Mouse (Mus musculus) gastrocnemius, postnatal 36 days (tissue): ENCODE data around the gene Cox5a. TPM values are rescaled to one million over a fixed set of nuclear protein-coding genes. Genes with fewer than 3 reads are reported as not detected.

ENCODE experiments used
- DNase-seq, 2 experiments: peaks; one replicate each; pipeline ENCODE4 v3.0.0; 2022
- intact Hi-C: fragments of 180-260 bp; cut with DNase I; formaldehyde crosslinking; loops from one replicate; pipeline ENCODE4 v1.15.1; 2025
- total RNA-seq, 2 experiments: library from RNA; stranded (reverse); gene quantifications; 2 replicates each; pipeline ENCODE4 v1.2.3; 2021

The Cox5a gene
- total RNA-seq, 2 experiments from 2014 or later, result 1,357 to 1,404 TPM

DNA sequence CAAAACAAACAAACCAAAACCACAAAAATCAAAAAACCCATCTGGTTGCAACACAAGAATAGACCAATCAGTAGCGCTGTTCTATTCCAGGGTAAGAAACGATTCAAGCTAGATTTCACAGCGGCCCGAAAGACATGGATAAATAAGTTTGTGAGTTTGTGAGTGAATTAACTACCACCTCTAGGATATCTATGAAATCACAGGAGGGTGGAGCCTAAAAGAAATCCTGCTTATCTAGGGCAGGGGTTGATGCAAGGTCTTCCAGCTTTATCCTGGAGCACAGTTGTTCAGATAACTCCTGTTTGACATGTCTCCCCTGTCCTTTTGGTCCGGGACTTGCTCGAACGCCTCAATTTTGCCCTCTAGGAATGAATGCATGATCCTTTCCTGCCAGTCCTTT lies 39.2 kb downstream of the Cox5a start:
- intact Hi-C loops, result no loop called here
- no peak for DNase-seq

DNA sequence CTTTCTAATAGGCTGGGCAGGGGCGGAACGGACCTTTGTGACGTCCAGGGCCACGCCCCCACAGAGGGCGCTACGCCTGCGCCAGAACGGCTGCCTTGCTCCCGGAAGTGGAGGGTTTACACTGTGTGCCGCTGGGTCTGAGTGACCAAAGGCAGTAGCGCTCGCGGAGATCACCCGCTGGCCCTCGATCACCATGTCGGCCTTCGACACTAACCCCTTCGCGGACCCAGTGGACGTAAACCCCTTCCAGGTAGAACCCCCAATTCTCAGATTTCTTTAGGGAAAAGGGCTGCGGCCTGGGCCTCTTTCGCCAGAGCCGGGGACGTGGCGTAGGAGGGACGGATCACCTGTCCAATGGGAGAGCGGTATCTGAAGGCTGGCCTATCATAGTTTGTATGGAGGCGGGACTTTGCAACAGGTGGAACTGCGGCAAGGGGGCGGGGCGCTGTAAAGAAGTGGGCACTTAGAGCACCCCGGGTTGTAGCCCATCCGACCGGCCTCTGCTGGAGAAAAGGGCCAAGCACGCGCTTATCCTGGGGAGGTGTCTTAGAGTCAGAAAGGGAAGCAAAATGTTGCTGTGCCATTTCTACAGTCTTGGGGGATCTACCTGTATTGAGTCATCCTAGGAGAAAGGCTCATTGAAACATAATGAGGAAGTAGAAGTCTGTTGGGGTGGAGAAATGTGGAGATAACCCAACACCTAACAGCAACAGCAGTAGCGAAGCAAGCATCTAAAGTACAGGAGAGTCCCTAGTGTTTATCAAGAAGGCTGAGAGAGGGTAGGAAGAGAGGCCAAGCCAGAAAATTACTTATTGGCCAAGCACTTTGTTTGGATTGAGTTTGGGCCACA lies 40.0 kb downstream of the Cox5a start, which contains the start of gene Scamp2:
Gene Scamp2, plus strand, starts transcription at position 83 of the 850 bp plus-strand sequence.
- intact Hi-C loops, result no loop called here
- DNase-seq, result peak; percentile 88 to 95

GRCm38 (mm10) chr9:57561711-57562099 lies 40.6 kb downstream of the Cox5a start:
- intact Hi-C loops, result no loop called here
- DNase-seq, result no peak

- intact Hi-C loops, result no loop called here
- peak in 1 of 2 experiments; percentile 51 for DNase-seq
Measured at GRCm38 (mm10) chr9:57562896-57563372, 41.9 kb downstream of the Cox5a start.

GRCm38 (mm10) chr9:57564609-57565008 lies 43.5 kb downstream of the Cox5a start:
- no peak for DNase-seq
- intact Hi-C loops, result no loop called here

DNA sequence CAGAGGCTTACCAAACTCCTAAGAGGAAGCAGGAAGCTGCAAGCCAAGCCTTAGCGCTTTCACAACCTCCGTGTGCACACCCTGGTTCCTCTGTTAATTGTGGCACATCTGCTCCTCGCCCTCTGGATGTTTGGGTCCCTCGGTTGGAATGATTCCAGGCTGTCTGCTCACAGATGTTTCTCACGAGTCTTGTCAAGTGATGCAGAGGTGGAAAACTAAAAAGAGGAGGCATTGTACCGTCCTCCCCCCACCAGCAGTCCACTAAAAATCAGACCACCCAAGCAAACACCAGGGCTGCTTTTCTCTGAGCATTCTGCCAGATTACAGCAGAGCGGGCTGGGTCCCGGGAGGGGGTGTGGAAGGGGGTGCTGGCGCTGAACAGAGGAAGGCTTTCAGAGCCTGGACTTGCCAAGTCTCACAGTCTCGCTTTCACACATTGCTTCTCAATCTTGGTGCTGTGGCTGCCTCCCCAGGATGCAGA lies 44.7 kb downstream of the Cox5a start:
- DNase-seq, result no peak
- intact Hi-C loops, result no loop called here

- intact Hi-C loops, result no loop called here
Measured at GRCm38 (mm10) chr9:57566846-57567245, 45.8 kb downstream of the Cox5a start.

GRCm38 (mm10) chr9:57568500-57568899 lies 47.4 kb downstream of the Cox5a start:
- DNase-seq, result peak in 1 of 2 experiments; percentile 50
- intact Hi-C loops, result no loop called here

More at GRCm38 (mm10) chr9:57566846-57567245, 45.8 kb downstream of the Cox5a start:
- DNase-seq, result no peak

GRCm38 (mm10) chr9:57574397-57574796 lies 53.3 kb downstream of the Cox5a start:
- intact Hi-C loops, result no loop called here
- DNase-seq, result no peak

GRCm38 (mm10) chr9:57575577-57575976 lies 54.5 kb downstream of the Cox5a start:
- no peak for DNase-seq
- intact Hi-C loops, result no loop called here

DNA sequence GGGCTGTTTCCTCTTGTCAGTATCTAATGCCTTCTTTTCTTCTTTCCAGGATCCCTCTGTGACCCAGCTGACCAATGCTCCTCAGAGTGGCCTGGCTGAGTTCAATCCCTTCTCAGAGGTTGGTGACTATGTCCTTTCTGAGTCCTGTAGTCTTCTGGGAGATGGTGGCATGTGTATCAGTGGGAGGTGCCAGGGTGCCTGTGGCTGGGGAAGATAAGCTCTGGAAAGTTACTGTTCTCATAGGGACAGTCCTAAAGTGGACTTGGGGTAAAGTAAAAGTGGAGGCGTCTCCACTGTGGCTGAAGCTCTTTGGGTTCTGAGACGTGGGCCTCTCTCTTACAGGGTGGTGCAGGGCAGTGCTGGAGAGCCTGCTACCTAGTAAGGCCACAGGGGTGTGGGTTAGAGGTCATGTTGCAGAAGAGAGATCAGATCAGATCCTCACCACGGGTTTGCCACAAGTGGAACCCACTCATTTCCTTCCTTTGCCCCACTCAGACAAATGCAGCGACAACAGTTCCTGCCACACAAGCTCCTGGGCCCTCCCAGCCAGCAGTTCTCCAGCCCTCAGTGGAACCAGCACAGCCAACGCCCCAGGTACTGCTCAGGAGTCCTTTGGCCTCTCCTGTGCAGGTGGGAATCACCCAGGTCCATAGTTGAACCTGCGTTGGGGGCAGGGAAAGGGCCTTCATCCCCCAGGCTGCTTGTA lies 56.2 kb downstream of the Cox5a start:
- intact Hi-C loops, result no loop called here
- DNase-seq, result no peak

Other genes starting within 250 kb of the Cox5a start
- 1 to 10 TPM; 7.1 to 7.7 TPM for gene Ppcdc, start 81.2 kb upstream of the Cox5a start, total RNA-seq
- gene Scamp5, start 53.2 kb upstream of the Cox5a start, total RNA-seq, result under 1 TPM; 0.66 to 0.74 TPM
- not detected for gene Rpp25, start 17.2 kb upstream of the Cox5a start, total RNA-seq
- gene Fam219b, start 16.3 kb downstream of the Cox5a start, total RNA-seq, result 1 to 10 TPM; 4.0 to 5.5 TPM
- 10 to 100 TPM; 80.9 to 83.7 TPM for gene Mpi, start 31.5 kb downstream of the Cox5a start, total RNA-seq
- gene Scamp2, start 39.7 kb downstream of the Cox5a start, total RNA-seq, result 10 to 100 TPM; 33.8 to 37.3 TPM
- 1 to 10 TPM; 4.3 to 6.0 TPM for gene Ulk3, start 68.2 kb downstream of the Cox5a start, total RNA-seq
- gene Cplx3, start 85.0 kb downstream of the Cox5a start, total RNA-seq, result not detected
- gene Lman1l, start 99.5 kb downstream of the Cox5a start, total RNA-seq, result not detected
- 1 to 10 TPM; 8.5 to 9.5 TPM for gene Csk, start 132.4 kb downstream of the Cox5a start, total RNA-seq
- gene Cyp1a2, start 162.4 kb downstream of the Cox5a start, total RNA-seq, result not detected
- under 1 TPM; 0.26 to 0.57 TPM for gene Cyp1a1, start 166.7 kb downstream of the Cox5a start, total RNA-seq
- gene Edc3, start 187.3 kb downstream of the Cox5a start, total RNA-seq, result 1 to 10 TPM; 4.8 to 6.3 TPM
- gene Clk3, start 244.6 kb downstream of the Cox5a start, total RNA-seq, result 10 to 100 TPM; 35.9 to 37.7 TPM